Mouse (Mus musculus): ENCODE data around the gene Ppp1r1a.

DNA sequence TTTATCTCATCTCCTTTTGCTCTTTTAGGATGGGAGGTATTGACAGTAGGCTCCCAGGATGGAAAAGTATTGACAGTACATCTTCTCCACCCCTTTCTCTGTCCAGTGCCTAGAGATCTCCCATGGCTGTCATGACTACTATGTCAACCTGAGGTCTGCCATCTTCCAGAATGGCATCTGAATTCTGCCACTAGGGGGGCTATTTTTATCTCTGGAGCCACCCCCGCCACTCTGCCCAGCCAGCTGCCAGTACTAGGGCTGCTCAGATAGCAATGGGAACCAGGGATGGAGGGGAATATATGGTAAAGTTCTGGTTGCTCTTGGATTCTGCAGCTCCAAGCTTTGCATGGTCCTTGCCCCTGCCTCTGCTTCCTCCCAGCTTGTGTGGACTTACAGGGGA, 26.2 kb downstream of the Ppp1r1a start:
- no peak for TF ChIP-seq CTCF (IDR thresholded peaks at IDR 0.05; ENCODE audit: control insufficient read depth, insufficient read depth, low read length)
- TF ChIP-seq POLR2A (IDR thresholded peaks at IDR 0.05; ENCODE audit: borderline replicate concordance, control insufficient read depth, low read depth, low read length) = no peak
